In the genomic region with DNA sequence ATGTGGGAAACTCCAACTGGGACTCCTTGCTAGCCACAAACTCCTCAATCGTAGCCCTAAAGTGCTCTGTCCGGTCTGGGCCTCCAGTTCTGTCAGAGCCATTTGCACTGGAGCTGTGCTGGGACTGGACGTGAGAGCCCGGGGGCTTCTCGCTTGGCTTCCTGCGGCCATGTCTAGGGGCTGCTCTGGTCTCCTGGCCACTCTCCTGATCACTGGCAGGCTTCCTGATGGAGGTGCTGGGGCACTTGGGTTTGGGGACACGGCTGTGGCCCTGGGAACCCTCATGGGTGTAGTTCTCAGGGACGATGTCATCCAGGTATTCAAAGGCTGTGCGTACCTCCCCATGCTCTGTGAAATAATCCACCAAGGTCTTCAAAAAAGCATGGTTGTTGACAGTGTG, we compare ENCODE assay signal across 18 mouse cellular contexts. TPM values are rescaled to one million over a fixed set of nuclear protein-coding genes. Genes with fewer than 3 reads are reported as not detected.
DNase-seq lines count a peak whose midpoint lies in the region.
"Had no signal": no experiment of that assay in that cellular context is flagged by ENCODE, and none has a peak within 500 bp of the region (broad histone marks: within the 10 kb centered on the region; RNA-seq: fewer than 3 reads in every experiment).

No protein-coding gene starts in this region.

- no peak overlapping the region for H3K27ac ChIP-seq in limb, embryonic 10.5 days
- H3K27ac ChIP-seq: embryonic facial prominence, embryonic 12.5 days; hindbrain, embryonic 14.5 days; limb, embryonic 15.5 days; lung, embryonic 15.5 days; midbrain, embryonic 13.5 days had no signal

- H3K36me3 ChIP-seq in limb, embryonic 10.5 days, result peaks cover 97% of the 10 kb centered on the region

- no peaks in the 10 kb centered on the region for H3K9me3 ChIP-seq in limb, embryonic 10.5 days (replicated peaks)
- H3K9me3 ChIP-seq: embryonic facial prominence, embryonic 12.5 days; limb, embryonic 15.5 days; lung, embryonic 15.5 days; midbrain, embryonic 13.5 days had no signal

- peak; percentile 4 for DNase-seq in gastrocnemius, postnatal 25 days
- no peak for DNase-seq in gastrocnemius, postnatal 10 days
- DNase-seq in layer of hippocampus, adult 11-12 months (ENCODE audit: low spot score), result peak; percentile 1
- no peak for DNase-seq in layer of hippocampus, postnatal 25 days (ENCODE audit: extremely low spot score in 1 of 2, low spot score in 1 of 2)
- peak; percentile 18 to 20 for DNase-seq in right cerebral cortex, postnatal 10 days (ENCODE audit: low spot score in 2 of 2)
- no peak for DNase-seq in right cerebral cortex, postnatal 4 days
- DNase-seq in limb, embryonic 10.5 days (ENCODE audit: low spot score), result peak; percentile 16
- no peak for DNase-seq in neural tube, embryonic 10.5 days (ENCODE audit: extremely low spot score, low spot score)
- DNase-seq: B cell, adult 2 months; cerebellum, adult 9-10 months; forebrain, postnatal 0 days; kidney, adult 8-10 months had no signal

- H3K27me3 ChIP-seq in limb, embryonic 10.5 days (ENCODE audit: low read depth, poor library complexity, severe bottlenecking), result no peaks in the 10 kb centered on the region
- H3K27me3 ChIP-seq: embryonic facial prominence, embryonic 12.5 days; limb, embryonic 15.5 days; lung, embryonic 15.5 days; midbrain, embryonic 13.5 days had no signal

- no peak overlapping the region for H3K4me3 ChIP-seq in limb, embryonic 10.5 days
- H3K4me3 ChIP-seq: embryonic facial prominence, embryonic 12.5 days; limb, embryonic 15.5 days; lung, embryonic 15.5 days; midbrain, embryonic 13.5 days; myocyte had no signal

- no peaks in the 10 kb centered on the region for H3K4me1 ChIP-seq in limb, embryonic 10.5 days
- H3K4me1 ChIP-seq: embryonic facial prominence, embryonic 12.5 days; limb, embryonic 15.5 days; lung, embryonic 15.5 days; midbrain, embryonic 13.5 days had no signal

- WGBS in limb, embryonic 10.5 days, result 95% methylated on average over 9 of the region's 9 CpGs

RNA-seq across cellular contexts. Expression of gene Mrpl21, which starts 17.5 kb away (rescaled TPM):
- total RNA-seq in gastrocnemius, postnatal 25 days (2021), result 10 to 100 TPM; 57.9 to 63.2 TPM
- 10 to 100 TPM; 73.4 to 74.8 TPM for total RNA-seq in gastrocnemius, postnatal 10 days (2021)
- 10 to 100 TPM; 52.4 to 56.2 TPM for total RNA-seq in layer of hippocampus, postnatal 25 days (2021)
- polyA plus RNA-seq in limb, embryonic 10.5 days (2016; fragmentation: Nextera tagmentation; extraction: Ambion mirVana), result 153 and 161 TPM in 2 replicates

RNA-seq across cellular contexts. Expression of gene Ighmbp2, which starts 17.6 kb away (rescaled TPM):
- total RNA-seq in gastrocnemius, postnatal 25 days (2021), result 1 to 10 TPM; 3.0 to 3.1 TPM
- total RNA-seq in gastrocnemius, postnatal 10 days (2021), result 1 to 10 TPM; 3.7 to 4.0 TPM
- total RNA-seq in layer of hippocampus, postnatal 25 days (2021), result 10 to 100 TPM in 1 of 2 experiments, 1 to 10 TPM in 1; 9.8 to 11.4 TPM
- 12.6 and 15.1 TPM in 2 replicates for polyA plus RNA-seq in limb, embryonic 10.5 days (2016; fragmentation: Nextera tagmentation; extraction: Ambion mirVana)

RNA-seq across cellular contexts. Expression of gene Cpt1a, which starts 57.0 kb away (rescaled TPM):
- 10 to 100 TPM; 13.8 to 14.3 TPM for total RNA-seq in gastrocnemius, postnatal 25 days (2021)
- 10 to 100 TPM; 34.5 to 45.9 TPM for total RNA-seq in gastrocnemius, postnatal 10 days (2021)
- 10 to 100 TPM; 25.6 to 27.0 TPM for total RNA-seq in layer of hippocampus, postnatal 25 days (2021)
- polyA plus RNA-seq in limb, embryonic 10.5 days (2016; fragmentation: Nextera tagmentation; extraction: Ambion mirVana), result 2.7 and 8.2 TPM in 2 replicates

Comparison
In these comparisons a context has a peak if more than half of its experiments do, and no peak if none do; other contexts are left out.
1. DNase-seq: peak in gastrocnemius, postnatal 25 days (single experiment), layer of hippocampus, adult 11-12 months (single experiment), right cerebral cortex, postnatal 10 days (2 of 2) and limb, embryonic 10.5 days (single experiment); none in gastrocnemius, postnatal 10 days (single experiment), layer of hippocampus, postnatal 25 days (0 of 2), right cerebral cortex, postnatal 4 days (single experiment) and neural tube, embryonic 10.5 days (single experiment).